Mouse (Mus musculus) megakaryocyte-erythroid progenitor cell, adult 5 weeks (primary cell): ENCODE results near the gene Olfr1042. TPM values are rescaled to one million over a fixed set of nuclear protein-coding genes. Genes with fewer than 3 reads are reported as not detected.

Experiments used
- polyA plus RNA-seq: library from polyadenylated mRNA; stranded (reverse); fragments of >175 nt; gene quantifications from 2 replicates; pipeline ENCODE4 v1.2.3, GENCODE M21; 2012

Olfr1042 gene
- polyA plus RNA-seq: not detected in 2 replicates

GRCm38 (mm10) chr2:86161738-86162137 lies at the start of gene Olfr1042:
Gene Olfr1042 (minus strand): TSS chr2:86161838.

GRCm38 (mm10) chr2:86202909-86203308 lies 41.3 kb upstream of the Olfr1042 start, which contains the start of gene Olfr1045:
Gene Olfr1045 (minus strand): TSS chr2:86203009.

GRCm38 (mm10) chr2:86185583-86185982 lies 23.9 kb upstream of the Olfr1042 start, which contains the start of gene Olfr52:
Gene Olfr52 (minus strand): TSS chr2:86185683.

GRCm38 (mm10) chr2:86177720-86178119 lies 16.1 kb upstream of the Olfr1042 start, which contains the start of gene Olfr1044:
Gene Olfr1044 (minus strand): TSS chr2:86177820.

GRCm38 (mm10) chr2:86167422-86167821 lies 5.8 kb upstream of the Olfr1042 start, which contains the start of gene Olfr1043:
Gene Olfr1043 (minus strand): TSS chr2:86167522.

GRCm38 (mm10) chr2:86146632-86147031 lies 15.0 kb downstream of the Olfr1042 start, which contains the start of gene Olfr1040:
Gene Olfr1040 (minus strand): TSS chr2:86146732.

GRCm38 (mm10) chr2:86135828-86136227 lies 25.8 kb downstream of the Olfr1042 start, which contains the start of gene Olfr1039:
Gene Olfr1039 (minus strand): TSS chr2:86135928.

Other genes starting within 250 kb of the Olfr1042 start
- not detected in 2 replicates for gene Olfr1025-ps1, start 246.6 kb downstream of the Olfr1042 start, polyA plus RNA-seq
- not detected in 2 replicates for gene Olfr1026, start 240.3 kb downstream of the Olfr1042 start, polyA plus RNA-seq
- gene Olfr1028, start 211.4 kb downstream of the Olfr1042 start, polyA plus RNA-seq: not detected in 2 replicates
- not detected in 2 replicates for gene Olfr1029, start 187.9 kb downstream of the Olfr1042 start, polyA plus RNA-seq
- gene Olfr1030, start 182.6 kb downstream of the Olfr1042 start, polyA plus RNA-seq: not detected in 2 replicates
- gene Olfr1031, start 171.5 kb downstream of the Olfr1042 start, polyA plus RNA-seq: not detected in 2 replicates
- gene Olfr1032, start 156.3 kb downstream of the Olfr1042 start, polyA plus RNA-seq: not detected in 2 replicates
- 0.02 TPM in 1 of 2 replicates, not detected in the other for gene Olfr1033, start 141.2 kb downstream of the Olfr1042 start, polyA plus RNA-seq
- gene Olfr1034, start 116.0 kb downstream of the Olfr1042 start, polyA plus RNA-seq: not detected in 2 replicates
- gene Olfr1036, start 87.8 kb downstream of the Olfr1042 start, polyA plus RNA-seq: not detected in 2 replicates
- gene Olfr1037, start 74.5 kb downstream of the Olfr1042 start, polyA plus RNA-seq: not detected in 2 replicates
- gene Olfr1039, start 25.9 kb downstream of the Olfr1042 start, polyA plus RNA-seq: 0.02 TPM in 1 of 2 replicates, not detected in the other
- not detected in 2 replicates for gene Olfr1040, start 15.1 kb downstream of the Olfr1042 start, polyA plus RNA-seq
- not detected in 2 replicates for gene Olfr1043, start 5.7 kb upstream of the Olfr1042 start, polyA plus RNA-seq
- not detected in 2 replicates for gene Olfr1044, start 16.0 kb upstream of the Olfr1042 start, polyA plus RNA-seq
- gene Olfr52, start 23.8 kb upstream of the Olfr1042 start, polyA plus RNA-seq: not detected in 2 replicates
- not detected in 2 replicates for gene Olfr1045, start 41.2 kb upstream of the Olfr1042 start, polyA plus RNA-seq
- gene Olfr1046, start 57.5 kb upstream of the Olfr1042 start, polyA plus RNA-seq: not detected in 2 replicates
- gene Olfr1047, start 69.6 kb upstream of the Olfr1042 start, polyA plus RNA-seq: not detected in 2 replicates
- gene Olfr1048, start 78.5 kb upstream of the Olfr1042 start, polyA plus RNA-seq: not detected in 2 replicates
- gene Olfr1049, start 96.5 kb upstream of the Olfr1042 start, polyA plus RNA-seq: not detected in 2 replicates
- gene Olfr1051, start 117.2 kb upstream of the Olfr1042 start, polyA plus RNA-seq: not detected in 2 replicates
- gene Olfr1052, start 130.6 kb upstream of the Olfr1042 start, polyA plus RNA-seq: not detected in 2 replicates
- not detected in 2 replicates for gene Olfr1053, start 153.4 kb upstream of the Olfr1042 start, polyA plus RNA-seq
- not detected in 2 replicates for gene Olfr1054, start 173.6 kb upstream of the Olfr1042 start, polyA plus RNA-seq
- not detected in 2 replicates for gene Olfr1055, start 188.4 kb upstream of the Olfr1042 start, polyA plus RNA-seq
- not detected in 2 replicates for gene Olfr1056, start 200.6 kb upstream of the Olfr1042 start, polyA plus RNA-seq
- not detected in 2 replicates for gene Olfr1057, start 216.6 kb upstream of the Olfr1042 start, polyA plus RNA-seq
- not detected in 2 replicates for gene Olfr1058, start 226.7 kb upstream of the Olfr1042 start, polyA plus RNA-seq